Mouse (Mus musculus) MEL (cell line): ENCODE measurements at regions not wholly inside any gene's neighbourhood (a gene's known extent, or its start where the extent isn't known, plus 50 kb on each side); places are given as distances from the start of the nearest gene placed in this dataset.

Source experiments
- BHLHE40 ChIP-seq: IDR thresholded peaks from 2 replicates; pipeline ENCODE4 v1.6.1; 2012; ENCODE audit warnings: low read depth, mild to moderate bottlenecking, inconsistent platforms, low read length, improper control_type of control experiment, borderline replicate concordance
- CTCF ChIP-seq, 3 experiments: IDR thresholded peaks in 2 of 3; conservative IDR thresholded peaks in 1 of 3; 2 replicates each; pipeline ENCODE4 v1.5.1; 2011 to 2012; ENCODE audit warnings: low read length in 3 of 3, low read depth in 2 of 3, mild to moderate bottlenecking in 2 of 3, improper control_type of control experiment in 1 of 3, inconsistent platforms in 1 of 3, mixed read lengths in 1 of 3, moderate library complexity in 1 of 3; ENCODE audit not compliant: control insufficient read depth in 1 of 3, insufficient read depth in 1 of 3, poor library complexity in 1 of 3, severe bottlenecking in 1 of 3
- EP300 ChIP-seq, 2 experiments: IDR thresholded peaks; 2 replicates each; pipeline ENCODE4 v1.6.1; 2011; ENCODE audit warnings: improper control_type of control experiment in 2 of 2, low read length in 2 of 2, low read depth in 1 of 2, mild to moderate bottlenecking in 1 of 2
- ETS1 ChIP-seq: IDR thresholded peaks from 2 replicates; pipeline ENCODE4 v1.6.1; 2012; ENCODE audit warnings: low read depth, mild to moderate bottlenecking, inconsistent platforms, low read length, improper control_type of control experiment, moderate library complexity
- GATA1 ChIP-seq: IDR thresholded peaks from 2 replicates; pipeline ENCODE4 v1.6.1; 2011; ENCODE audit warnings: low read depth, low read length, improper control_type of control experiment
- MAFK ChIP-seq: IDR thresholded peaks from 2 replicates; pipeline ENCODE4 v1.6.1; 2011; ENCODE audit warnings: low read depth, mild to moderate bottlenecking, low read length, improper control_type of control experiment, borderline replicate concordance
- MAZ ChIP-seq: IDR thresholded peaks from 2 replicates; pipeline ENCODE4 v1.6.1; 2012; ENCODE audit warnings: low read depth, mild to moderate bottlenecking, inconsistent platforms, low read length, improper control_type of control experiment
- MEF2A ChIP-seq: IDR thresholded peaks from 2 replicates; pipeline ENCODE4 v1.6.1; 2014; ENCODE audit warnings: low read depth, mild to moderate bottlenecking, inconsistent platforms, low read length, improper control_type of control experiment; ENCODE audit not compliant: poor library complexity, insufficient replicate concordance, severe bottlenecking; ENCODE audit errors: extremely low read depth
- POLR2A ChIP-seq, 2 experiments: IDR thresholded peaks; 2 replicates each; pipeline ENCODE4 v1.6.1; 2011 to 2012; ENCODE audit warnings: low read length in 2 of 2, mild to moderate bottlenecking in 2 of 2, control low read depth in 1 of 2, improper control_type of control experiment in 1 of 2, low read depth in 1 of 2, moderate library complexity in 1 of 2; ENCODE audit not compliant: control insufficient read depth in 1 of 2, insufficient read depth in 1 of 2, poor library complexity in 1 of 2
- POLR2AphosphoS5 ChIP-seq: IDR thresholded peaks from 2 replicates; pipeline ENCODE4 v1.6.1; 2012; ENCODE audit warnings: low read depth, borderline replicate concordance, mild to moderate bottlenecking, inconsistent platforms, low read length, moderate library complexity, mixed read lengths

GRCm38 (mm10) chr6:31293008-31293407 is 105.5 kb upstream of the Mkln1 start:
- TF ChIP-seq CTCF (IDR thresholded peaks at IDR 0.05 in 2 of 3, conservative IDR thresholded peaks at IDR 0.05 in 1 of 3; ENCODE audit: control insufficient read depth in 1 of 3, insufficient read depth in 1 of 3, low read depth in 2 of 3, low read length in 3 of 3, poor library complexity in 1 of 3, severe bottlenecking in 1 of 3) (no peak), EP300 (IDR thresholded peaks at IDR 0.05; ENCODE audit: low read depth in 1 of 2, low read length in 2 of 2) (no peak), BHLHE40 (no peak), POLR2AphosphoS5 (no peak), MAFK (no peak), POLR2A (IDR thresholded peaks at IDR 0.05; ENCODE audit: control insufficient read depth in 1 of 2, insufficient read depth in 1 of 2, low read depth in 1 of 2, low read length in 2 of 2, poor library complexity in 1 of 2) (no peak), ETS1 (no peak), MEF2A (no peak), GATA1 (no peak), MAZ (no peak)
